14 mouse cellular contexts compared by ENCODE assay signal in genomic region chrX:10734874-10735273, GRCm38 (mm10).
"Had no signal": no experiment of that assay in that cellular context is flagged by ENCODE, and none has a peak within 500 bp of the region (broad histone marks: within the 10 kb centered on the region; RNA-seq: fewer than 3 reads in every experiment).

No protein-coding gene starts in this region.

- ATAC-seq: intestine, embryonic 15.5 days had no signal

- H3K9me3 ChIP-seq: intestine, embryonic 15.5 days; limb, embryonic 10.5 days; limb, embryonic 13.5 days; neural tube, embryonic 12.5 days; neural tube, embryonic 15.5 days; stomach, embryonic 15.5 days had no signal

- H3K9ac ChIP-seq: intestine, embryonic 15.5 days; limb, embryonic 13.5 days; neural tube, embryonic 12.5 days; neural tube, embryonic 15.5 days; stomach, embryonic 15.5 days had no signal

- H3K4me3 ChIP-seq: intestine, embryonic 15.5 days; layer of hippocampus, adult 2 months; limb, embryonic 10.5 days; limb, embryonic 13.5 days; neural tube, embryonic 12.5 days; neural tube, embryonic 15.5 days; stomach, embryonic 15.5 days had no signal

- H3K4me1 ChIP-seq: intestine, embryonic 15.5 days; limb, embryonic 13.5 days; neural tube, embryonic 12.5 days; neural tube, embryonic 15.5 days; stomach, embryonic 15.5 days had no signal

- H3K36me3 ChIP-seq: intestine, embryonic 15.5 days; limb, embryonic 10.5 days; limb, embryonic 13.5 days; neural tube, embryonic 12.5 days; neural tube, embryonic 15.5 days; stomach, embryonic 15.5 days had no signal

- H3K4me2 ChIP-seq: intestine, embryonic 15.5 days; limb, embryonic 13.5 days; midbrain, embryonic 11.5 days; neural tube, embryonic 12.5 days; neural tube, embryonic 15.5 days; stomach, embryonic 15.5 days had no signal

- DNase-seq: layer of hippocampus, adult 9-11 months; midbrain, embryonic 14.5 days; right cerebral cortex, adult 18-20 months; right cerebral cortex, postnatal 4 days; thymus, postnatal 36 days had no signal

- H3K27ac ChIP-seq: intestine, embryonic 15.5 days; kidney, postnatal 0 days; layer of hippocampus, adult 2 months; limb, embryonic 10.5 days; limb, embryonic 13.5 days; neural tube, embryonic 12.5 days; neural tube, embryonic 15.5 days; stomach, embryonic 15.5 days had no signal

- H3K27me3 ChIP-seq: intestine, embryonic 15.5 days; limb, embryonic 13.5 days; neural tube, embryonic 12.5 days; neural tube, embryonic 15.5 days; stomach, embryonic 15.5 days had no signal
